Mouse (Mus musculus) kidney, adult 2 months (tissue): ENCODE data around the gene Gm29735. TPM values are rescaled to one million over a fixed set of nuclear protein-coding genes. Genes with fewer than 3 reads are reported as not detected.
"Not testable (repeated sequence)": the region's sequence is repeated elsewhere in the genome, so short reads cannot be mapped to it uniquely, and the experiment has no call there.

Experiments
- DNase-seq: peaks from one replicate; pipeline ENCODE4 v3.0.0; 2021
- H3K27ac ChIP-seq: fragments of 200-500 bp; 2 replicates; pipeline ENCODE4 v1.5.1; 2012; ENCODE audit warnings: low read depth, low read length, control low read depth, inconsistent platforms; ENCODE audit not compliant: insufficient read depth
- H3K27me3 ChIP-seq: fragments of 200-500 bp; replicated peaks from 2 replicates; pipeline ENCODE4 v1.6.1; 2012; ENCODE audit warnings: mild to moderate bottlenecking, moderate library complexity, low read length, inconsistent platforms; ENCODE audit not compliant: control insufficient read depth, insufficient read depth
- H3K36me3 ChIP-seq: fragments of 200-500 bp; 2 replicates; pipeline ENCODE4 v1.6.1; 2012; ENCODE audit warnings: mild to moderate bottlenecking, moderate library complexity, low read length, inconsistent platforms; ENCODE audit not compliant: control insufficient read depth, insufficient read depth
- H3K4me1 ChIP-seq: fragments of 200-500 bp; 2 replicates; pipeline ENCODE4 v1.6.1; 2011; ENCODE audit warnings: low read length; ENCODE audit not compliant: control insufficient read depth, insufficient read depth
- H3K4me3 ChIP-seq: fragments of 200-500 bp; 2 replicates; pipeline ENCODE4 v1.5.1; 2011; ENCODE audit warnings: mild to moderate bottlenecking, low read depth, low read length, control low read depth; ENCODE audit not compliant: insufficient read depth
- CTCF ChIP-seq: fragments of 200-500 bp; conservative IDR thresholded peaks from 2 replicates; pipeline ENCODE4 v1.5.1; 2011; ENCODE audit warnings: low read depth, mild to moderate bottlenecking, control low read depth, low read length, moderate library complexity, mixed read lengths; ENCODE audit not compliant: insufficient read depth, insufficient read length
- POLR2A ChIP-seq: fragments of 200-500 bp; IDR thresholded peaks from one replicate; pipeline ENCODE4 v1.6.1; 2011; ENCODE audit warnings: low read depth, low read length, control low read depth
- WGBS: fragments of 180-500 bp; shearing (Covaris S2); methylation state at CpG from one replicate; pipeline ENCODE4 v1.1.7; 2018; 5-methylcytosine and 5-hydroxymethylcytosine counted together
- polyA plus RNA-seq: library from polyadenylated mRNA; depleted of rRNA; stranded (reverse); fragments of >200 nt; gene quantifications from 2 replicates; pipeline ENCODE4 v1.2.3, GENCODE M21; 2012

The Gm29735 gene
- polyA plus RNA-seq, 1 experiment: not detected

DNA sequence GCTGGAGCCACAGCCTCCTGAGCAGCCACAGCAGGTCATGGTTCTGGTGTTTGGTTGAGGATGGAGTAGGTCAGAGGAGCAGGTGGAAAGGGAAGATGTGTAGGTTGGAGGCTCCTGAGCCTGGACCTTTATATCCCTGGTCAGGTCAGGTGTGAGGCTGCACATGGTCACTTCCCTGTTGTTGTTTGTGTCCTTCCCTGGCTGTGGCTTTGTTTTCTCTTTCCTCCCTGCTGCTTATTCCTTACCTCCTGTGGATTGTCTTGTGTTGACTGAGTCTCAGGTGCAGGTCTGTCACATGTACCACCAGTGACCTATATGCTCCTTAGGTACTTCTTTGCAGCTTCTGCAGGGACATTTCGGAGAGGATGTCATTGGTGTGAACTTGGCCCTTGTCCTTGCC, 12.4 kb downstream of the Gm29735 start, which contains the start of gene Gm45337:
Gene Gm45337 (minus strand): TSS at position 101 of the 400 bp plus-strand sequence.
- no peak for TF ChIP-seq CTCF
- TF ChIP-seq POLR2A: no peak
- Histone ChIP-seq H3K27me3 (no peaks in the 10 kb centered on the region), H3K4me1 (no peaks in the 10 kb centered on the region), H3K4me3 (no peak within 1 kb of the TSS), H3K36me3 (no peaks in the 10 kb centered on the region), H3K27ac (no peak within 1 kb of the TSS)
- WGBS: 76% methylated on average over 1 of the region's 1 CpGs
- DNase-seq: no peak

GRCm38 (mm10) chr7:142143506-142144010, 13.4 kb downstream of the Gm29735 start:
- H3K27ac ChIP-seq, DNase-seq, H3K4me3 ChIP-seq, H3K27me3 ChIP-seq, H3K4me1 ChIP-seq, H3K36me3 ChIP-seq: not testable (repeated sequence)
- WGBS: 19% methylated on average over 1 of the region's 1 CpGs

DNA sequence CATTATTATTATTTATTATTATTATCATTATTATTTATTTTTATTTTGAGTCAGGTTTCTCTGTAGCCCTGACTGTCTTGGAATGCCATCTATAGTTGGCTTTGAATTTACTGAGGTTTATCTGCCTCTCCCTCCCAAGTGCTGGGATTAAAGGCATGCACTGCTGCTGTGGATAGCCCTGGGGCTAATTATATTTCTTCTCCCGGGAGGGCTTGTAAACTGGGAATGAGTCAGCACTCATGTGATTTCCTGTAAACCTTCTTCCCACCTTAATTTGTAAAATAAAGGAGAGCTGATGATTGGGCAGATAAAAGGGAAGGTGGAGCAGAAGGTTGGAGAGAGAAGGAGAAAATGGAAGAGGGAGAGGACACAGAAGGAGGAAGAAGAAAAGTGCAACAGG, 16.2 kb downstream of the Gm29735 start:
- no peaks in the 10 kb centered on the region for H3K27me3 ChIP-seq
- 3% methylated on average over 1 of the region's 1 CpGs for WGBS
- DNase-seq: no peak
- no peaks in the 10 kb centered on the region for H3K4me1 ChIP-seq
- no peaks in the 10 kb centered on the region for H3K36me3 ChIP-seq
- TF ChIP-seq POLR2A (no peak), CTCF (no peak)
- H3K27ac ChIP-seq: no peak overlapping the region
- no peak overlapping the region for H3K4me3 ChIP-seq

- not testable (repeated sequence) for DNase-seq, H3K27me3 ChIP-seq
- WGBS: 34% methylated on average over 2 of the region's 2 CpGs
Observed at GRCm38 (mm10) chr7:142135934-142136333, 21.0 kb downstream of the Gm29735 start, which contains the start of gene Gm39115. TSS of gene Gm39115 (minus strand) at chr7:142136034.

DNA sequence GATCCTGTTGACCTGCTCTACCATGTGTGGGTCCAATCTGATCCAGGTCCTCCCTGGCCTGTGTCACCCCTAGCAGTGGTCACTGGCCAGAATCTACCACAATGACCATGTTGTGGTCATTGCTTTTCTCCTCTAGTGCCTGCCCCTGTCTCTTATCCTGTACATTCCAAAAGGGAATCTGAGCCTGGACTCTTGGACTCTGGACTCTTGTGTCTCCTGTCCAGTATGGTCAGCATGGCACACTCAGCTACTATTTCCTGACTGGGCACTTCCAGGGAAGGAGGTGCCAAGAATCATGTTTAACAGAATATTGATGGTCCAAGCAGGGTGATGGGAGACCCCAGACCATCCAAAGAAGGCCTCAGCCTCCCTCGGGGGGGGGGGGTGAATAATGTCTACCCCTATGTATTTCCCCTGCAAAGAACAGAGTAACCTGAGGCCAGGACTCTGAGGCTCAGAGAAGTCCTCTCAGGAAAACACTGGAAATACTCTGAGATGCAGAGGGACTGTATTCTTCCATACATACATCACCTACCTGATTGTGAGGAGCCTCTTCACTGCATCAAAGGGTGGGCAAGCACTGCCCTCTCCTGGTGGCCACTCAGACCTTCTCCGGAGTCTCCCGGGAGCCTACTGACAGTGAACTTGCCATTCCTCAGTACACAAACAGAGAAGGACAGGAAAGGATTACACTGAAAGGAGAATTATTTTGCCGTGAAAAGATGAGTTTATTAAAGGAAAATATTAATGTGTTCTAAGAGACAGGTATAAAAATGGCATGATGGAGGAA, 22.5 kb downstream of the Gm29735 start:
- Histone ChIP-seq H3K27me3 (no peaks in the 10 kb centered on the region), H3K36me3 (no peaks in the 10 kb centered on the region), H3K4me1 (peaks cover 6% of the 10 kb centered on the region), H3K4me3 (no peak overlapping the region), H3K27ac (no peak overlapping the region)
- peak; percentile 84 for DNase-seq
- TF ChIP-seq CTCF (peak; percentile 23; the same call in 1 of the 2 replicates), POLR2A (no peak)
- 56% methylated on average over 4 of the region's 4 CpGs for WGBS

More at GRCm38 (mm10) chr7:142135934-142136333, 21.0 kb downstream of the Gm29735 start, which contains the start of gene Gm39115:
- not testable (repeated sequence) for H3K36me3 ChIP-seq, H3K4me1 ChIP-seq, H3K4me3 ChIP-seq, H3K27ac ChIP-seq

DNA sequence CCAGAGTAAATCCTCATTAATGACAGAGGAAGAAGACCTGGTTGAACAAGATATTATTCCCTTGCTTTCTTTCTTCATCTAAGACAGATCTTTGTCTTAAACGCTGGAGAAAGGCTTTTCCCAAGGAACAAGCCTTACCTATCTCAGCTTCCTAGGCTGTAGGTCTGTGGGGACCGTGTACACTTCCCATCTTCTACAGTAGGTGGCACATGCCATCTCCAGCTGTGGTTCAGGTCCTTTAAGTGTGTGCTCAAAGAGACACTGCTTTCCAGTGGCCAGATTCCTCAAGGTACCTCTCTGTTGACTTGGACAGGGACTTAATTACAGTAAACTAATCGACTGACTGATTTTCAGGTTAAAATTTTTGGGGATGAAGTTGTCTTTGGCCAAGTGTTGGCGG, 28.1 kb downstream of the Gm29735 start:
- Histone ChIP-seq H3K27me3 (no peaks in the 10 kb centered on the region), H3K36me3 (no peaks in the 10 kb centered on the region), H3K4me3 (no peak overlapping the region), H3K27ac (no peak overlapping the region), H3K4me1 (peaks cover 3% of the 10 kb centered on the region)
- 64% methylated on average over 4 of the region's 4 CpGs for WGBS
- DNase-seq: no peak
- no peak; the same call in 1 of the 2 replicates for TF ChIP-seq CTCF
- TF ChIP-seq POLR2A: no peak

GRCm38 (mm10) chr7:142120629-142121028, 36.3 kb downstream of the Gm29735 start, which contains the start of gene Gm45618:
TSS of gene Gm45618 (minus strand) at chr7:142120729.
- H3K4me1 ChIP-seq, H3K27me3 ChIP-seq, DNase-seq, H3K4me3 ChIP-seq, H3K36me3 ChIP-seq, H3K27ac ChIP-seq: not testable (repeated sequence)
- WGBS: 87% methylated on average over 1 of the region's 1 CpGs
